Mouse (Mus musculus): ENCODE data around the gene Tmc7. TPM values are rescaled to one million over a fixed set of nuclear protein-coding genes. Genes with fewer than 3 reads are reported as not detected.

Tmc7 gene
- polyA plus RNA-seq, 1 experiment from 2014 or later = 2.4 TPM

DNA sequence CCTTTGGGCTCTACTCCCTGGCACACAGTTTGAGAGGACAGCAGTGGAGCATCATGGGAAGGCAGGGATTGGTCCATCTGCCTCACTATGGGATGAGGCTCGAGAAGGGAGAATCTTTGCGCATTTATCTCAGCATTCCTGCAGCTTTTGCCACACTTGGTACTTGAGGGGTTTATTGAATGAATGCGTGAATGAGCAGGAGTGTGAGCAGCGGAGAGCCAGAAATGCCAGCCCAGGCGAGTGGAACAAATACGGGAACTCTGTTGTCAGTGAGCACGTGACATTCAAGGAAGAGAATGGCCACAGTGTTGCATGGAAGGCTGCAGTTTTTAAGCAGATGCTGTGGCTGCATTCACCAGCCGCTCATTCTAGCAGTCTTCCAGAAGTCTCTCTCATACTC, 82.2 kb downstream of the Tmc7 start:
- Histone ChIP-seq H3K36me3 (ENCODE audit: control insufficient read depth, insufficient read depth, low read length) (no peaks in the 10 kb centered on the region), H3K9ac (ENCODE audit: low read length) (no peak overlapping the region), H3K9me3 (ENCODE audit: control insufficient read depth, low read length) (no peaks in the 10 kb centered on the region), H3K4me1 (ENCODE audit: control insufficient read depth in 2 of 2, insufficient read depth in 2 of 2, low read length in 2 of 2) (no peaks in the 10 kb centered on the region), H3K4me2 (ENCODE audit: low read length) (no peak overlapping the region), H3K27me3 (ENCODE audit: control insufficient read depth, insufficient read depth, low read length) (no peaks in the 10 kb centered on the region), H3K27ac (replicated peaks in 1 of 2; ENCODE audit: control insufficient read depth in 1 of 2, insufficient read depth in 1 of 2, low read depth in 2 of 2, low read length in 2 of 2) (no peak overlapping the region), H3K4me3 (ENCODE audit: control insufficient read depth in 1 of 2, insufficient read depth in 1 of 2, low read depth in 1 of 2, low read length in 2 of 2) (no peak overlapping the region)
- 67% methylated on average over 8 of the region's 8 CpGs for WGBS
- no peak for ATAC-seq (ENCODE audit: insufficient number of reproducible peaks, insufficient read depth, low FRiP score, low read depth)

- WGBS = 65% methylated on average over 7 of the region's 7 CpGs
- Histone ChIP-seq H3K27me3 (ENCODE audit: control insufficient read depth, insufficient read depth, low read length) (0 out of 2 replicates have a peak, but pooled peaks cover 3% of the 10 kb centered on the region), H3K4me2 (ENCODE audit: low read length) (no peak overlapping the region), H3K27ac (replicated peaks in 1 of 2; ENCODE audit: control insufficient read depth in 1 of 2, insufficient read depth in 1 of 2, low read depth in 2 of 2, low read length in 2 of 2) (no peak overlapping the region), H3K9me3 (ENCODE audit: control insufficient read depth, low read length) (no peaks in the 10 kb centered on the region), H3K4me3 (ENCODE audit: control insufficient read depth in 1 of 2, insufficient read depth in 1 of 2, low read depth in 1 of 2, low read length in 2 of 2) (no peak overlapping the region), H3K36me3 (ENCODE audit: control insufficient read depth, insufficient read depth, low read length) (no peaks in the 10 kb centered on the region), H3K4me1 (ENCODE audit: control insufficient read depth in 2 of 2, insufficient read depth in 2 of 2, low read length in 2 of 2) (no peaks in the 10 kb centered on the region), H3K9ac (ENCODE audit: low read length) (no peak overlapping the region)
- ATAC-seq (ENCODE audit: insufficient number of reproducible peaks, insufficient read depth, low FRiP score, low read depth) = no peak
Observed at GRCm38 (mm10) chr7:118499784-118500435, 84.6 kb downstream of the Tmc7 start.

- no peaks in the 10 kb centered on the region for H3K4me1 ChIP-seq (ENCODE audit: control insufficient read depth in 2 of 2, insufficient read depth in 2 of 2, low read length in 2 of 2)
- H3K27ac ChIP-seq (replicated peaks in 1 of 2; ENCODE audit: control insufficient read depth in 1 of 2, insufficient read depth in 1 of 2, low read depth in 2 of 2, low read length in 2 of 2) = no peak overlapping the region
- no peak overlapping the region for H3K4me2 ChIP-seq (ENCODE audit: low read length)
- WGBS = 76% methylated on average over 12 of the region's 12 CpGs
- 0 out of 2 replicates have a peak, but pooled peaks cover 3% of the 10 kb centered on the region for H3K27me3 ChIP-seq (ENCODE audit: control insufficient read depth, insufficient read depth, low read length)
- H3K9me3 ChIP-seq (ENCODE audit: control insufficient read depth, low read length) = no peaks in the 10 kb centered on the region
- no peak overlapping the region for H3K9ac ChIP-seq (ENCODE audit: low read length)
- H3K36me3 ChIP-seq (ENCODE audit: control insufficient read depth, insufficient read depth, low read length) = no peaks in the 10 kb centered on the region
- no peak for ATAC-seq (ENCODE audit: insufficient number of reproducible peaks, insufficient read depth, low FRiP score, low read depth)
- no peak overlapping the region for H3K4me3 ChIP-seq (ENCODE audit: control insufficient read depth in 1 of 2, insufficient read depth in 1 of 2, low read depth in 1 of 2, low read length in 2 of 2)
Observed at GRCm38 (mm10) chr7:118498984-118499783, 85.4 kb downstream of the Tmc7 start.

DNA sequence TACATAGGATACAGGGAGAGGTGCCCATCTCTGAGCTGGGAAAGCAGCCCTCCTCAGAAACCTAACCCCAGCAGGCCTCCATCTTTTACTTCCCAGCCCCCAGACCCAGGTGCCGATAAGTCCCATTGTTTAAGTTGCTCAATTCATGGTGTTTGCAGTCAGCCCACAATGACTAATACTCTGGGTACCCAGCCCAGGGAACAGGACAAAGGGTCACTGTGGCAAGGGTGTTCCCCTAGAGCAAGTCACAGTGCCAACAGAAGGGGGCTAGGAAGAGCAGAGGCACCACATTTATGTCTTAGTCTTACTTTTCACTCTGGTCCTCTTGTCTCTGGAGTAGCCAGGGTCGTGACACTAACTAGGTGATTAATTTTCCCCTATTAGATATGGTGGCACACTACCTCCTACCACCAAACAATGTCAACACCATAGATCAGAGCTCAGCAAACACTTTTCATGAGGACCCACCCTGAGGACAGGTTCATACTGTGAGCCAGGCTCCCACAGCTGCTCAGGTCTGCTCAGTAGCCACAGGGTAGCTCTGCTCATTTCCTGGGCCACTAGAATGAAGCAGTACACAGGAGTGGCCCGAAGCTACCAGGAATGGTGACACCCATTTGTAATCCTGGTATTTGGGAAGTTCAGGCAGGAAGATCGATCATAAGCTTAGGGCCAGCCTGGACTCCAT, 89.5 kb downstream of the Tmc7 start:
- Histone ChIP-seq H3K4me1 (ENCODE audit: control insufficient read depth in 2 of 2, insufficient read depth in 2 of 2, low read length in 2 of 2) (peaks cover 0 to 12% of the 10 kb centered on the region in 2 experiments; a peak in 1 of 4 replicates), H3K27ac (replicated peaks in 1 of 2; ENCODE audit: control insufficient read depth in 1 of 2, insufficient read depth in 1 of 2, low read depth in 2 of 2, low read length in 2 of 2) (no peak overlapping the region), H3K27me3 (ENCODE audit: control insufficient read depth, insufficient read depth, low read length) (peaks cover 14% of the 10 kb centered on the region), H3K9me3 (ENCODE audit: control insufficient read depth, low read length) (no peaks in the 10 kb centered on the region), H3K4me3 (ENCODE audit: control insufficient read depth in 1 of 2, insufficient read depth in 1 of 2, low read depth in 1 of 2, low read length in 2 of 2) (no peak overlapping the region), H3K36me3 (ENCODE audit: control insufficient read depth, insufficient read depth, low read length) (0 out of 2 replicates have a peak, but pooled peaks cover 5% of the 10 kb centered on the region), H3K4me2 (ENCODE audit: low read length) (no peak overlapping the region), H3K9ac (ENCODE audit: low read length) (no peak overlapping the region)
- WGBS = 79% methylated on average over 4 of the region's 4 CpGs
- no peak for ATAC-seq (ENCODE audit: insufficient number of reproducible peaks, insufficient read depth, low FRiP score, low read depth)

DNA sequence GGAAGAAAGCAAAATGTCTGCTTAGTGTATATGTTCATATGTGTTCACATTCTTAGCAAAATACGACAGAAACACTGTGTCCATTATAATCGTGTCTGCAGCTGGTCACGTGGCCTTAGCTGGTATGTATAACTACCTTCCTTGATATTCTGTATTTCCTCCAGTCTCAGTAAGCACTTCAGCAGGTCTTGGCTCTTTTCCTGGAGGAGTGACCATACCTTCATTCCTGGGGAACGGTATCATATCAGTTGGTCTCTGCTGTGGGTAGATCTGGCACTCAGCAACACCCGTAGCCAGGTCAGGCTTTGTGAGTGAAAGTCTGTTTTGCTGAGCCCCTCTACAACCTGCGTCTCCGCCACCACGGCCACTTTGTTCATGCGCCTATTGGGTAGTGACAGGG, 90.6 kb downstream of the Tmc7 start:
- H3K4me1 ChIP-seq (ENCODE audit: control insufficient read depth in 2 of 2, insufficient read depth in 2 of 2, low read length in 2 of 2) = peaks cover 0 to 18% of the 10 kb centered on the region in 2 experiments; a peak in 3 of 4 replicates
- no peak overlapping the region for H3K27ac ChIP-seq (replicated peaks in 1 of 2; ENCODE audit: control insufficient read depth in 1 of 2, insufficient read depth in 1 of 2, low read depth in 2 of 2, low read length in 2 of 2)
- no peaks in the 10 kb centered on the region for H3K9me3 ChIP-seq (ENCODE audit: control insufficient read depth, low read length)
- H3K4me3 ChIP-seq (ENCODE audit: control insufficient read depth in 1 of 2, insufficient read depth in 1 of 2, low read depth in 1 of 2, low read length in 2 of 2) = no peak overlapping the region
- peaks cover 12% of the 10 kb centered on the region; the same call in 1 of the 2 replicates for H3K36me3 ChIP-seq (ENCODE audit: control insufficient read depth, insufficient read depth, low read length)
- no peak overlapping the region for H3K9ac ChIP-seq (ENCODE audit: low read length)
- ATAC-seq (ENCODE audit: insufficient number of reproducible peaks, insufficient read depth, low FRiP score, low read depth) = no peak
- 56% methylated on average over 9 of the region's 9 CpGs for WGBS
- H3K27me3 ChIP-seq (ENCODE audit: control insufficient read depth, insufficient read depth, low read length) = peaks cover 17% of the 10 kb centered on the region
- H3K4me2 ChIP-seq (ENCODE audit: low read length) = no peak overlapping the region

GRCm38 (mm10) chr7:118491431-118492147, 92.9 kb downstream of the Tmc7 start, which contains the start of gene Itpripl2:
Itpripl2 (minus strand) TSS chr7:118491975.
- peaks cover 17% of the 10 kb centered on the region for H3K27me3 ChIP-seq (ENCODE audit: control insufficient read depth, insufficient read depth, low read length)
- peaks cover 18% of the 10 kb centered on the region for H3K36me3 ChIP-seq (ENCODE audit: control insufficient read depth, insufficient read depth, low read length)
- H3K4me1 ChIP-seq (ENCODE audit: control insufficient read depth in 2 of 2, insufficient read depth in 2 of 2, low read length in 2 of 2) = peaks cover 4 to 33% of the 10 kb centered on the region in 2 experiments
- peak within 1 kb of the TSS; percentile 74 to 89 for H3K27ac ChIP-seq (replicated peaks in 1 of 2; ENCODE audit: control insufficient read depth in 1 of 2, insufficient read depth in 1 of 2, low read depth in 2 of 2, low read length in 2 of 2)
- peak within 1 kb of the TSS; percentile 89 for H3K4me2 ChIP-seq (ENCODE audit: low read length)
- ATAC-seq (ENCODE audit: insufficient number of reproducible peaks, insufficient read depth, low FRiP score, low read depth) = peak; percentile 77
- no peaks in the 10 kb centered on the region for H3K9me3 ChIP-seq (ENCODE audit: control insufficient read depth, low read length)
- peak within 1 kb of the TSS; percentile 76 to 83 for H3K4me3 ChIP-seq (ENCODE audit: control insufficient read depth in 1 of 2, insufficient read depth in 1 of 2, low read depth in 1 of 2, low read length in 2 of 2)
- 1% methylated on average over 53 of the region's 55 CpGs for WGBS
- peak within 1 kb of the TSS; percentile 93 for H3K9ac ChIP-seq (ENCODE audit: low read length)
